Mouse (Mus musculus): ENCODE measurements around the gene Ikbip.
A peak's percentile ranks its signal among the peaks of the same experiment; 100 is the strongest.

The Ikbip gene

DNA sequence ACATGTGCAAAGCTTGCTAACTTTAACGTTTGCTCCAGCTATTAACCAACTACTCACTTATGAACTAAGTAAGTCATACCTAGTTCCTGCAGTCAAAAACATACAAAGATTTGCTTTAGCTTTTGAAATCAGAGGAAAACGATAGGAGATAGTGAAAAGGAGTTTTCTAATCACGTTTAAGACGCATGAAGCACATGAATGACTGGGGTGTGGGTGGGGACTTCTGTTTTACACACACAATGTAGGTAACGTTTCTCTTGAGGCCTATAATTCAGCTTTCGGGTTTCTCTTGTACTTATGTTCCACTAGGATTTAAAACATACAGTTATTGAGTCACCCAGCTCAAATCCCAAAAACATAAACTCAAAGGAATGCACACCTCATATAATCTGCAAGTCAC is 39.9 kb downstream of the Ikbip start:
- DNase-seq (ENCODE audit: inconsistent ontology term) = peak; percentile 12

DNA sequence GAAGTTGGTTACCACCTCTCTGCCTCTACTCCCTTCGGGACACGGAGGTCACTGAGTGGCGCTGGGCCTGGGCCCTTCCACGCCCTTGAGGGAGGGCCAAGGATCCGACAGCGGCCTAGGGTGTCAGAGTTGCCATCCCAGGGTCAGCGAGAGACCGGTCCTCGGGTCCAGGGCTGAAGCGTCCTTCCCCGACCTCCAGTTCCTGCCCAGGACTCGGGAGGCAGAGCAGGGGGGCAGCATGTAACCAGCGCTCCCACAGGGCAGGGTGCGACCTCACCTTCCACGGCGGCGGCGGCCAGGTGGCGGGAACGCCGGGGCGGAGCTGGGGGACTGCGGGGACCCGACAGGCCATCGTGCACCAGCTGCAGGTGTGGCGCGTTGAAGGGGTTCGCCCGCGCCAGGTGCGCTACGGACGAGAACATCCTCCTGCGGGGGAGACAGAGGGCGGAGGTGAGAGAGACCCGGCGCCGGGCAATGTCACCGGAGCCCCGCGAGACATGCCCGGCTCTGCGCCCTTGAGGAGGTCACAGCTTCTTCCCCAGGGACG is 40.6 kb downstream of the Ikbip start:
- DNase-seq (ENCODE audit: inconsistent ontology term) = peak; percentile 43

DNA sequence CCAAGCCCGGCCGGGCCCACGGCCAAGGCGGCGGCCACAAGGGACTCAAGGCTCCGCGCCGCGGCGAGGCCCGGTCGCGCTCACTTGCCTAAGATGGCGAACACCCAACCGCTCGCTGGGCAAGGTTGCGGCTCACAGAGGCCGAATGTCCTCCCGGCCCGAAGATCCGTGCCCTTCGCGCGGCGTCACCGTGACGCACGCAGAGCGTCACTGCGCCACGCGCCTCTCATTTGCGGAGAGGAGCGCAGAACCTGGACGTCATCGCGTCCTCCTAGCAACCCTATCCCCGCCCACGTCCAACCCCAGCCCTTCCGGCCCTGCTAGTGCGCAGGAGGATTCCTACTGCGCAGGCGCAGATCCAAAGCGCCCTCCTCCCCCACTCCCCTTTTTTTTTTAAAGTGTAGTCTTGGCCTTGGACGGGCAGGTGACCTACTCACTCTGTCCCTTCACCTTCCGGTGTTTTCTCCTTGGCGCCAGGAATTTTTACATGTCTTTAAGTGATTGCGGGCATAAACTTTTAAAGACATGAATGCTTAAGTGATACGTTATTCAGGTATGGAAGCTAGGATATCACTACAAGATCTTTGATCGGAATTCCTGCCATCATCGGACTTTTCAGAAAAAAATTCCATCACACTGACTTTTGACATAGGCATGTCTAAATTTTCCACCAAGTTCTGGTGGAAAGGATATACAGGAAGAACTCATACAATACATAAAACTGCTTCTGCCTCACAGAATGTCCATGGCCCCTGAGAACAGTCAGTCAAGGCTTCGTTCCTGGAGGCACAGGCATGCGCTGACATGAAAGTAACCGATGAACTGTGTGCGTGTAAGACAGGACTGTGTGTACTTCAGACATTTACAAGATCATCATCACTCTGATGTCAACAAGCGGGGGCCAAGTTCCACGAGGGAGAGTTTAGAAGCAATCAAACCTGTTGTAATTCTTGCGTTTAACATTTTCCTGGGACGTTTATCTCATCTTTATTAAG is 41.4 kb downstream of the Ikbip start, which contains the start of gene Slc25a3:
Gene Slc25a3 (minus strand): TSS at position 232 of the 995 bp plus-strand sequence.
- peak; percentile 99 for DNase-seq (ENCODE audit: inconsistent ontology term)

DNA sequence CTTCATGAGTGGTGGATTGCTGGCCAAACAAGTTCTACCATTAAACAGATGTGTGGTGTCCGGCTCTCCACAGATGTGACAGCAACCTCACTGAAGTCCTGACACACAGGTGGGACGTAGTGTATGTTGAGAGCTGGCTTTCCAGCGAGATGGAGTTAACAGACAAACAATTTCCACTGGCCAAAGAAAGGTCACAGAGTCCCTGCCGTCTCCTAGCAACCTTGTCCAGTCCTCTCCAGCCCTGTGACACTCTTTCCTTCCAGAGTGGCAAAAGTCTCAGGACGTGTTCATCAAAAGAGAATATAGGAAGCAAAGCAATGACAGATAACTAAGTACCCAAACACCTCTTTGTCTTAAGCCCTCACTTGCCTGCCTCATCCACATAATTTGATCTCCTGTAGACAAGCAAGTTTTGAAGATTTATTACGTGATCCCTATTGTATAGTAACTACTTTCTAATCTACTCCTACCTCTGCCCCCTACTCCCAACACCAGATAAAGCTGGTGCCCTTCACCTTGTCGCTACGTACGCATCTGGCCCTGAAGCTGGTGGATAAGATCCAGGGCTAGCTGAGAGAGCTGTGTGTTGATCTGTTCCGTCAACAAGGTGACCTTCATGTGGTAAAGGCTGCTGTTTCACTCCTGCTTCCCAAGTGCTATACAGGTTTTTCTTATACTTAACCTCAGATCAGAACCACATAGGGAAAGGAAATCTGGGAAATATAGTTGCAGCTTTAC is 44.0 kb downstream of the Ikbip start:
- no peak for DNase-seq (ENCODE audit: inconsistent ontology term)

DNA sequence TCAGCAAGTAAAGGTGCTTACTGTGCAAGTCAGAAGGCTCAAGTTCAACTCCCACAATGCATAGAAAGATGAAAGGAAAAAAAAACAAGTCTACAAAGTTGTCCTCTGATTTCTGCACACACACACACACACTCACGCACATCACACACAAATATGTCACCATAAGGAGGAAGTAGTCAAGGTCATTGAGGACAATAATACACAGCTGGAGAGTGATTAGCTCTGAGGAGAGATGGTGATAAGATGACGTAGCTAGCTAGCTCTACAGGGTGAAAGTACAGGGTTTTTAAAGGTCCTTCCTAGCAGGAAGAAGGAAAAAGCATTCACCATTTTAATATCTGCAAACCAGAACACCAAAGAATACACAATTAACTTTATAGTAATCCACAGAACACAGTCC is 44.7 kb downstream of the Ikbip start:
- no peak for DNase-seq (ENCODE audit: inconsistent ontology term)

DNA sequence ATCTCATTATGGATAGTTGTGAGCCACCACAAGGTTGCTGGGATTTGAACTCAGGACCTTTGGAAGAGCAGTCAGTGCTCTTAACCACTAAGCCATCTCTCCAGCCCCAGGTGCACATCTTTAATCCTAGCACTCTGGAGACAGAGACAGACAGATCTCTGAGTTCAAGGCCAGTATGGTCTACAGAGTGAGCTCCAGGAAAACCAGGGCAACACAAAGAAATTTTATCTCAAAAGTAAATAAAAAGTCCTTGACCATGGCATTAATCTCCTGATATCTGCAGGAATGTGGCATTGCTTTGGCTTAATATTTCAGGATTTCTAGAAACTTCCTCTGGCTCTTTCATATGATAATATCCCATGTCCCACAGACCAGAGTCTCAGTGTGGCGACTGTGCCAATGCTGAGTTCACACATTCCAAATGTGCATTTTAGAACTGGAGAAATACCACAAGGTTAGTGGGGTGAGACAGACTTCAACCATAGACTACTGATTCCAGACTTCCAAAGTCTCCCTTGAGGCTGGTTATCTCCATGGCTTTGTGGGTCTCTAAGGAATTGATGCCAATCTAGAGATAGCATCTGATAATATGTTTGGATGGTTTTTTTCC is 45.9 kb downstream of the Ikbip start:
- peak; percentile 82 for DNase-seq (ENCODE audit: inconsistent ontology term)

DNA sequence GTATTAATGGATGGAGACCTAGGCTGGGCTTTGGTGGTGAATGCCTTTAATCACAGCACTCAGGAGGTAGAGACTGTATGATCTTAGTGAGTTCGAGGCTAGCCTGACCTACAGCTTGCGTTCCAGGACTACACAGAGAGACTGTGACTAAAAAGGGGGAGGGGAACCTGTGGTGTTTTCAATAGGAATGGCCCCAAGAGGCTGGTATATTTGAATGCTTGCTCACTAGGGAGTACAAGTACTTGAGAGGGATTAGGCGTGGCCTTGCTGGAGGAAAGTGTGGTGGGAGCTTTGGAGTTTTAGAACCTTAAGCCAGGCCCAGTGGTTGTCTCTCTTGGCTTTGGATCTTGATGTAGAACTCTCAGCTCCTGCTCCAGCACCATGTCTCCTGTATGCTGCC is 48.1 kb downstream of the Ikbip start:
- DNase-seq (ENCODE audit: inconsistent ontology term) = no peak

DNA sequence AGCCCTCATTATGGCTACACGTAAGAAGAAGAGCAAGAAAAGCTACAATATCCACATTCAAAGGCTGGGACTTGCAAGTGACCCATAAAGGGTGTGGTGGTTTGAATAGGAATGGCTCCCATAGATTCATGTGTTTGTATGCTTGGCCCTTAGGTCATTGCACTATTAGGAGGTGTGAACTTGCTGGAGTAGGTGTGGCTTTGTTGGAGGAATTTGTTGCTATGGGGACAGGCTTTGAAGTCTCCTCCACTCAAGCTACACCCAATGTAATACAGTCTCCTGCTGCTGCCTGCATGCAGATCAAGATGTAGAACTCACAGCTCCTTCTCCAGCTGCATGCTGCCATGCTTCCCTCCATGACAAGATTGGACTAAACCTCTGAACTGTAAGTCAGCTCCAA is 48.8 kb downstream of the Ikbip start:
- DNase-seq (ENCODE audit: inconsistent ontology term) = no peak

DNA sequence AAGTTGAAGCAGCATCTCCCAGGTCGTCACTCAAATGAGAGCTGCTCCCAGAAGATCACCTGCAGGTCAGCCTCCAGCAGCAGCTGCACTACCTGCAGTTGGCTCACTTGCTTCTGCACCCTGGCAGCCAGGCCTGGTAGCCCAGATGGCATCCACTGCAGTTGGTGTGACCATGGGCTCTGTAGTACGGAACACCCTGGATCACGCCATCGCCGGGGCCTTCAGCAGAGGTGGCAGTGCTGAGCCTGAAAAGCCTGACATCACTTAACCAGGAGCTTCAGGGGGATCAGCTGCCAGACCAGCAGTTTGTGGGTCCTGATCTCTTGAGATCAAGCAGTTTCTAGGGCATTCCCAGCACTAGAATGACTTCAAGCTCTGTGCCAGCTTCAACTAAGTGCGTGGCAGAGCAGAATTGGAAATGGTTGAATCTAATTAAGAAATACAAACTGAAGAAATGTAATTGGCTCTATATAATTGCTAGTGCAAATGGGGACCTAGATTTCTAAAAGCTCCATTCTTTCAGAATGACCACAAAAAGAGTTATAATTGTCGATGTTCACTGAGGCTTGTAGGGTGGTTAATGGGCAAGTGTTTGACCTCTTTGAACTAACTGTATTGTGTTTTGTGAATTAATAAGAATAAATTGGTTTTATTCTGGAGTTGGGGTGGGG is 52.7 kb downstream of the Ikbip start:
- DNase-seq (ENCODE audit: inconsistent ontology term) = peak; percentile 91

DNA sequence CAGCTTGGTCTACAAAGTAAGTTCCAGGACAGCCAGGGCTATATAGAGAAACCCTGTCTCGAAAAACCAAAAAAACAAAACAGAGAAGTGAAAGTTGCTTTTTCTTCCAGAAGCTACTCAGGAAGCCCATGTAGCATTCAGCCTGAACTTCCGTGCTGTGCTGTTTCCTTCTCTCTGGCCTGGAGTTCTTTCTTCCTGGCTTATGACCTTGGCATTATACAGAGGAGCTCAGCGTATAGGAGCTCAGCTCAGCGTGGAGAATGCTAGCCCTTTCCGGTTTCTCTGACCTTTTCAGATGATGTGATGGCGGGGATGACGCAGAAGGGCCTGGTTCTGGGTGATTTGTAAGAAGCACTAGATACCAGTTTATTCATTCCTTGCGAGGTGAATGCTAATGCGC is 54.7 kb downstream of the Ikbip start:
- DNase-seq (ENCODE audit: inconsistent ontology term) = no peak

DNA sequence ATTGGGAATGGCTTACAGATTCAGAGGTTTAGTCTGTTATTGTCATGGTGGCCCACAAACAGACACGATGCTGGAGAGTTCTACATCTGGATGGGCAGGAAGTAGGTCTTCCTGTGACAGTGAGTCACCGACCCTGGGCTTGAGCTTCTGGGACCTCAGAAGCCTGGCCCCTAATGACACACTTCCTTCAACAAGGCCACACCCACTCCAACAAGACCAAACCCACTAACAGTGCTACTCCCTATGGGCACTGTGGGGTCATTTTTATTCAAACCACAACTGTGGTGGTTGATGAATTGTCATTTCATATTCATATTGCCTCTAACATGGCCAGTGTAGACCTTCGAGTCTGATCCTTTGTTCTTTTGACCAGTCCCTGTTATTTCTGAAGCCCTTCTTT is 55.6 kb downstream of the Ikbip start:
- no peak for DNase-seq (ENCODE audit: inconsistent ontology term)

DNA sequence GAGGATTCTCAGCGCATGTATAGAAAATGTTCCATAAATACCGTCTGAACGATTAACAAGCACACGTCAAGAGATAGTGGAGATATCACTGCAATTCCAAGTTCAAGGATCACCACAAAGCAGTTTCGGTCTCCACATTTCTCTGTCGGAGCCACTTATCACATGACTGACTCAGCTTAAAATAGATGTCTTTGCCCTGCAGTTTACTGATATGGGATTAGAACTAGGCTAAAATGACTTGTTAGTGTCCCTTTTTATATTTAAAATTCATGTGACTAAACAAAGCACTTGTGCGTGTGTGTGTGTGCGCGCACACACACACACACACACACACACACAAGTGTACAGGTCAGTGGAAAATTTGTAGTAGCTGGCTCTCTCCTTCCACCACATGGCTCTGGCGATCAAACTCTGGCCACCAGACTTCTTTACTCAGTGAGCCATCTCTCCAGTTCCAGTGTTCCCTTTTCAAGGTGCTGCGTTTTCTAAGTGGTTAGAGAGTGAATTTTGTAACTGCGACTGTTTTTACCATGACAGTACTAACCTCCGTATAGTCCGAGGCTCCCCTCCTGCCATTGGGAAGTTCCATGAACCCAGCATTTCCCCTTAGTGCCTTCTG is 56.5 kb downstream of the Ikbip start:
- no peak for DNase-seq (ENCODE audit: inconsistent ontology term)

DNA sequence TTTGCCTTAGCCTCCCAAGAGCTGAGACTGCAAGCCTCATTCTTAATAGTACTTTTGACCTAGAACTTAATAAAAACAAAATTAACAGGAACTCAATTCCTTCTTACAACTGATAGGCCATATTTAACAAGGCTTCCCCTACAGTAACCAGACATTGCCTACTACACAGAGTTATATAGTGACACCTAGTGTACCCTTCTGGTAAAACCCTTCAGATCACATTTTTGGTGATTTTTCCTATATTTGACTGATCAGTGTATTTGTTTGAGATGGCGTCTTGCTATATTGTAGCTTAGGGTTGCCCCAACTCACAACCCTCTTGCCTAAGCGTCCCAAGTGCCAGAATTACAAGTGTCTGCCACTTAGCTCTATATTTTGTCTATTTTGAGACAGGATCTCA is 58.8 kb downstream of the Ikbip start:
- peak; percentile 70 for DNase-seq (ENCODE audit: inconsistent ontology term)

DNA sequence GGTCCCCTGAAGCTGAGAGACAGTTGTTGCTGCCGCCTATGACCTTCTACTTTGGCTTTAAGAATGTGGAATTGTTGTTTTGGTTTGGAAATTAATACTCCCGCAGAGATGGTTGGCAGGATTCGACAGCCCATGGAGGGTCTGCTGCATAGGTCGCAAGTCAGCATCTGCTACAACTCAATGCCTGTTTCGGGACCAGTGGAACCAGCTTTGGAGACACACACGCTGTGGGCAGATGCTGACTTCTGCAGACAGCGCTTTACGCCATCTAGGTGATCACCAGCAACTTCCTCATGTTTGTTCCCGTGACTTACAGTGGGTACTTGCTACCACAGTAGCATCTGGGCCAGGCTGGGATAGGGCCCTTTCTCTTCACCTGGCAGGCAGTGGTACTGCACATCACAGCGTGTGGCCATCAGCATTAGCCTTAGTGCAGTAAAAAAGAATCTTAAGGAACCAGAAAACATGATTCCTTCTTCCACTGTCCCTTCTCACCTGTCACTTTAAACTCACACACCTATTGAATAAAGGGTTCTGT is 60.0 kb downstream of the Ikbip start:
- DNase-seq (ENCODE audit: inconsistent ontology term) = no peak

DNA sequence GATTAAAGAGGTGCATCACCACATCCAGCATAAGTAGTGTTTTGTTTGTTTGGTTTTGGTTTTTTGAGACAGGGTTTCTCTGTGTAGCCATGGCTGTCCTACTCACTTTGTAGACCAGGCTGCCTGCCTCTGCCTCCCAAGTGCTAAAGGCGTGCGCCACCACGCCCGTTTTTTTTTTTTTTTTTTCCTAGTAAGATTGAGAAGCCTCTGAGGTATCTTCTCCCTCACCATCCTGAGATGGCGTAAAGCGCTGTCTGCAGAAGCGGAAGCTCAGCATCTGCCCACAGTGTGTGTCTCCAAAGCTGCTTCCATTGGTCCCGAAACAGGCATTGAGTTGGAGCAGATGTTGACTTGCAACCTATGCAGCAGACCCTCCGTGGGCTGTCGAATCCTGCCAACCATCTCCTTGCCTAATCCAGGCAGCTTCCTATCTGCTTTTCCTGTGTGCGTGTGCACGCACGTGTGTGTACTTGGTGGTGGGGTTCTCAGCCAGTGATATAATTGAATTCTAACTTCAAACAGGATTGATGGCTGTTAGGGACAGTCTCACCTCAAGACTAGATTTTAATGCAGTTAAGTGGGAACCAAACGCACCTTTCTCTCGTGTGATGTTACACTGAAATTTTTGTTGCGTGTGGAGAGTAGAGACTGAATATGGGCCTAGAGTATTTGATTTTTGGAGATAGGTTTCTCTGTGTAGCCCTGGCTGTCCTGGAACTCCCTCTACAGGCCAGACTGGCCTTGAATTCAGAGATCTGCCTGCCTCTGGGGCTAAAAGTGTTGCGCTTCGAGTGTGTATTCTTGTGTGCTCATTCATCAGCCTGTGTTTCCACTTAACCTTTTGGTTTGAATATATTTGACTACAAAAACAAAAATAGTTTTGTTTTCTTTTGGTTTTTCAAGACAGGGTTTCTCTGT is 60.8 kb downstream of the Ikbip start:
- DNase-seq (ENCODE audit: inconsistent ontology term) = no peak

DNA sequence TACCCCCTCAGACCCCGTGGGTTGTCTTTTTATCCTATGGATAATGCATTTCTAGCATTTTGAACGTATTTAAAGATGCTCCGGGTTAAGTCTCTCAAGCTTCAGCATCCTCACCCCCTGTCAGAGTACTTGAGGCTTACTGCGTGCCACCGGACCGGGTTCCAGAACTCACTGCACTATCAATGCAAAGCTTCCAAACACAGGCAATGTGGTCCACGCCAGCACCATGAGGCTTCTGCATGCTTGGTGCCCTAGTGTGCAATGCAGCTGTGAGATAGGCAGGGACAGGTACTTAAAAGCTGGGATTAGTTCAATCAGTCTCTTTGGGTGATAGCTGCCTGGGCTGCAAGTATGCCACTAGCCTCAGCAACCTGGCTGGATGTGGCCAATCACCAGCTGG is 62.7 kb downstream of the Ikbip start:
- DNase-seq (ENCODE audit: inconsistent ontology term) = no peak

All from Muller cell, postnatal 12 days (primary cell).